Mouse (Mus musculus) MEL (cell line): ENCODE measurements around the gene Dusp1. TPM values are rescaled to one million over a fixed set of nuclear protein-coding genes. Genes with fewer than 3 reads are reported as not detected.

Experiments
- DNase-seq: peaks from one replicate; pipeline ENCODE4 v3.0.0; 2011; ENCODE audit warnings: low read depth, low spot score
- H3K27ac ChIP-seq: 2 replicates; pipeline ENCODE4 v1.5.1; 2012; ENCODE audit warnings: low read depth, mild to moderate bottlenecking, control low read depth, low read length, moderate library complexity; ENCODE audit not compliant: control insufficient read depth
- H3K27me3 ChIP-seq, 2 experiments: fragments of 150-350 bp in 1 of 2; sonication (generic) in 1 of 2; 2 replicates each; pipeline ENCODE4 v1.6.1; 2012; ENCODE audit warnings: low read length in 2 of 2, mild to moderate bottlenecking in 2 of 2, improper control_type of control experiment in 1 of 2, moderate library complexity in 1 of 2; ENCODE audit not compliant: insufficient read depth in 2 of 2, control insufficient read depth in 1 of 2
- H3K36me3 ChIP-seq, 2 experiments: 2 replicates each; pipeline ENCODE4 v1.6.1; 2012 to 2014; ENCODE audit warnings: low read length in 2 of 2, improper control_type of control experiment in 1 of 2, inconsistent platforms in 1 of 2, mild to moderate bottlenecking in 1 of 2; ENCODE audit not compliant: insufficient read depth in 2 of 2, control insufficient read depth in 1 of 2
- H3K4me1 ChIP-seq, 2 experiments: fragments of 150-350 bp in 1 of 2; sonication (generic) in 1 of 2; 2 replicates each; pipeline ENCODE4 v1.6.1; 2012; ENCODE audit warnings: low read length in 2 of 2, improper control_type of control experiment in 1 of 2, mild to moderate bottlenecking in 1 of 2; ENCODE audit not compliant: insufficient read depth in 2 of 2, control insufficient read depth in 1 of 2
- H3K4me3 ChIP-seq, 2 experiments: fragments of 150-350 bp in 1 of 2; sonication (generic) in 1 of 2; 2 replicates each; pipeline ENCODE4 v1.5.1; 2012; ENCODE audit warnings: low read depth in 2 of 2, low read length in 2 of 2, mild to moderate bottlenecking in 2 of 2, moderate library complexity in 2 of 2, control low read depth in 1 of 2, improper control_type of control experiment in 1 of 2; ENCODE audit not compliant: control insufficient read depth in 1 of 2, insufficient read depth in 1 of 2
- H3K79me2 ChIP-seq: 2 replicates; pipeline ENCODE4 v1.6.1; 2012; ENCODE audit warnings: mild to moderate bottlenecking, low read length, moderate library complexity; ENCODE audit not compliant: control insufficient read depth, poor library complexity, insufficient read depth
- H3K9ac ChIP-seq: 2 replicates; pipeline ENCODE4 v1.6.1; 2012; ENCODE audit warnings: low read depth, mild to moderate bottlenecking, control low read depth, low read length, moderate library complexity; ENCODE audit not compliant: control insufficient read depth, poor library complexity, severe bottlenecking
- H3K9me3 ChIP-seq: fragments of 150-350 bp; sonication (generic); replicated peaks from 2 replicates; pipeline ENCODE4 v1.6.1; 2012; ENCODE audit warnings: mild to moderate bottlenecking, low read length, improper control_type of control experiment, moderate library complexity; ENCODE audit not compliant: insufficient read depth
- BHLHE40 ChIP-seq: IDR thresholded peaks from 2 replicates; pipeline ENCODE4 v1.6.1; 2012; ENCODE audit warnings: low read depth, mild to moderate bottlenecking, inconsistent platforms, low read length, improper control_type of control experiment, borderline replicate concordance
- CHD2 ChIP-seq: IDR thresholded peaks from 2 replicates; pipeline ENCODE4 v1.6.1; 2011; ENCODE audit warnings: low read length, improper control_type of control experiment
- CTCF ChIP-seq, 3 experiments: IDR thresholded peaks in 2 of 3; conservative IDR thresholded peaks in 1 of 3; 2 replicates each; pipeline ENCODE4 v1.5.1; 2011 to 2012; ENCODE audit warnings: low read length in 3 of 3, low read depth in 2 of 3, mild to moderate bottlenecking in 2 of 3, improper control_type of control experiment in 1 of 3, inconsistent platforms in 1 of 3, mixed read lengths in 1 of 3, moderate library complexity in 1 of 3; ENCODE audit not compliant: control insufficient read depth in 1 of 3, insufficient read depth in 1 of 3, poor library complexity in 1 of 3, severe bottlenecking in 1 of 3
- E2F4 ChIP-seq: IDR thresholded peaks from 2 replicates; pipeline ENCODE4 v1.6.1; 2011; ENCODE audit warnings: low read depth, low read length, improper control_type of control experiment, borderline replicate concordance
- ELF1 ChIP-seq: IDR thresholded peaks from 2 replicates; pipeline ENCODE4 v1.6.1; 2014; ENCODE audit warnings: low read depth, mild to moderate bottlenecking, inconsistent platforms, low read length, improper control_type of control experiment, moderate library complexity
- EP300 ChIP-seq, 2 experiments: IDR thresholded peaks; 2 replicates each; pipeline ENCODE4 v1.6.1; 2011; ENCODE audit warnings: improper control_type of control experiment in 2 of 2, low read length in 2 of 2, low read depth in 1 of 2, mild to moderate bottlenecking in 1 of 2
- ETS1 ChIP-seq: IDR thresholded peaks from 2 replicates; pipeline ENCODE4 v1.6.1; 2012; ENCODE audit warnings: low read depth, mild to moderate bottlenecking, inconsistent platforms, low read length, improper control_type of control experiment, moderate library complexity
- HCFC1 ChIP-seq: IDR thresholded peaks from 2 replicates; pipeline ENCODE4 v1.6.1; 2012; ENCODE audit warnings: low read depth, mild to moderate bottlenecking, inconsistent platforms, low read length, improper control_type of control experiment, moderate library complexity
- KAT2A ChIP-seq: conservative IDR thresholded peaks from 2 replicates; pipeline ENCODE4 v1.6.1; 2012; ENCODE audit warnings: low read depth, low read length, improper control_type of control experiment, inconsistent platforms
- MEF2A ChIP-seq: IDR thresholded peaks from 2 replicates; pipeline ENCODE4 v1.6.1; 2014; ENCODE audit warnings: low read depth, mild to moderate bottlenecking, inconsistent platforms, low read length, improper control_type of control experiment; ENCODE audit not compliant: poor library complexity, insufficient replicate concordance, severe bottlenecking; ENCODE audit errors: extremely low read depth
- MXI1 ChIP-seq: IDR thresholded peaks from 2 replicates; pipeline ENCODE4 v1.6.1; 2011; ENCODE audit warnings: mild to moderate bottlenecking, low read depth, low read length, improper control_type of control experiment
- MYB ChIP-seq: IDR thresholded peaks from 2 replicates; pipeline ENCODE4 v1.6.1; 2011; ENCODE audit warnings: mild to moderate bottlenecking, low read depth, low read length, improper control_type of control experiment
- MYC ChIP-seq: IDR thresholded peaks from 2 replicates; pipeline ENCODE4 v1.6.1; 2011; ENCODE audit warnings: low read depth, mild to moderate bottlenecking, low read length, improper control_type of control experiment, moderate library complexity
- NELFE ChIP-seq: IDR thresholded peaks from 2 replicates; pipeline ENCODE4 v1.6.1; 2011; ENCODE audit warnings: low read depth, low read length, improper control_type of control experiment
- POLR2AphosphoS2 ChIP-seq: IDR thresholded peaks from 2 replicates; pipeline ENCODE4 v1.6.1; 2011; ENCODE audit warnings: low read length, improper control_type of control experiment
- POLR2AphosphoS5 ChIP-seq: IDR thresholded peaks from 2 replicates; pipeline ENCODE4 v1.6.1; 2012; ENCODE audit warnings: low read depth, borderline replicate concordance, mild to moderate bottlenecking, inconsistent platforms, low read length, moderate library complexity, mixed read lengths
- UBTF ChIP-seq: IDR thresholded peaks from 2 replicates; pipeline ENCODE4 v1.6.1; 2012; ENCODE audit warnings: low read depth, mild to moderate bottlenecking, inconsistent platforms, low read length, improper control_type of control experiment, moderate library complexity, borderline replicate concordance; ENCODE audit not compliant: insufficient read depth
- USF1 ChIP-seq: IDR thresholded peaks from 2 replicates; pipeline ENCODE4 v1.6.1; 2014; ENCODE audit warnings: low read depth, mild to moderate bottlenecking, inconsistent platforms, low read length, improper control_type of control experiment, moderate library complexity
- ZC3H11A ChIP-seq: IDR thresholded peaks from 2 replicates; pipeline ENCODE4 v1.6.1; 2012; ENCODE audit warnings: low read depth, mild to moderate bottlenecking, inconsistent platforms, low read length, improper control_type of control experiment
- ZKSCAN1 ChIP-seq: IDR thresholded peaks from 2 replicates; pipeline ENCODE4 v1.6.1; 2012; ENCODE audit warnings: low read depth, mild to moderate bottlenecking, inconsistent platforms, low read length, improper control_type of control experiment, moderate library complexity
- ZNF384 ChIP-seq: IDR thresholded peaks from 2 replicates; pipeline ENCODE4 v1.6.1; 2012; ENCODE audit warnings: low read depth, mild to moderate bottlenecking, inconsistent platforms, low read length, improper control_type of control experiment
- polyA plus RNA-seq, 2 experiments: library from polyadenylated mRNA; stranded (reverse) in 1 of 2; unstranded in 1 of 2; fragments of >175 nt in 1 of 2; fragments of >200 nt in 1 of 2; gene quantifications; 2 replicates each; pipeline versions ENCODE4 v1.2.1 to v1.2.4; 2012; ENCODE audit warnings: low replicate concordance in 2 of 2, low read depth in 1 of 2; ENCODE audit not compliant: insufficient read length in 2 of 2, insufficient read depth in 1 of 2, missing spikeins in 1 of 2
- total RNA-seq: library from RNA; depleted of rRNA; stranded (reverse); fragments of 300-350 nt; gene quantifications from 2 replicates; pipeline ENCODE4 v1.2.3, GENCODE M21; 2012

Gene Dusp1
- total and polyA plus RNA-seq, 3 experiments: 0.96 to 5.0 TPM; not detected in 1

DNA sequence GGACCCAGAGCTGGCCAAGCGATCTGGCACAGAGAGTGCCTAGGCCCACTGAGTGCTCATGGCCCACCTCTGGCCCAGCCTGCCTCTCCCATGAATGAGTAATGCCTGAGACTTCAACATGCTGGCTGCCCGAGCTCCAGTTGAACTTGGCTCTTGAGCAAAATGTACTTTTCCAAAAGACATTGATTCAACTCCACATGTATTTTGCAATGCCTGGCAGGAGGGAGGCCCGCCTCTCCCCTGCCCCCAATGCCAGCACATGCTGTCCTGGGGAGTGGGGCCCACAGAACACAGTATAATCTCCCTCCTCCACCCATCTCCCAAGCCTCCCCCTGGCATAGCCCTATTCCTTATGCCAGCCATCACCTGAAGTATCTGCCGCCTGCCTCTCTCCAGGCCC, 30.6 kb upstream of the Dusp1 start:
- no peaks in the 10 kb centered on the region; a peak in 1 of 4 replicates for H3K36me3 ChIP-seq
- H3K27ac ChIP-seq: no peak overlapping the region
- H3K79me2 ChIP-seq: no peaks in the 10 kb centered on the region
- H3K9ac ChIP-seq: no peak overlapping the region
- 0 out of 4 replicates have a peak, but pooled peaks cover 0 to 9% of the 10 kb centered on the region in 2 experiments for H3K4me1 ChIP-seq
- no peak overlapping the region for H3K4me3 ChIP-seq
- no peaks in the 10 kb centered on the region for H3K27me3 ChIP-seq
- TF ChIP-seq ZC3H11A (no peak), USF1 (no peak), KAT2A (no peak), MXI1 (no peak), E2F4 (no peak), POLR2AphosphoS2 (no peak), CTCF (IDR thresholded peaks at IDR 0.05 in 2 of 3, conservative IDR thresholded peaks at IDR 0.05 in 1 of 3; ENCODE audit: control insufficient read depth in 1 of 3, insufficient read depth in 1 of 3, low read depth in 2 of 3, low read length in 3 of 3, poor library complexity in 1 of 3, severe bottlenecking in 1 of 3) (no peak), MYC (no peak), EP300 (IDR thresholded peaks at IDR 0.05; ENCODE audit: low read depth in 1 of 2, low read length in 2 of 2) (no peak), MYB (no peak), POLR2AphosphoS5 (no peak), ETS1 (no peak), UBTF (no peak), ELF1 (no peak), CHD2 (no peak), ZNF384 (no peak)
- TF ChIP-seq, all 39 proteins: peak for 0
- DNase-seq: no peak
- no peaks in the 10 kb centered on the region for H3K9me3 ChIP-seq

DNA sequence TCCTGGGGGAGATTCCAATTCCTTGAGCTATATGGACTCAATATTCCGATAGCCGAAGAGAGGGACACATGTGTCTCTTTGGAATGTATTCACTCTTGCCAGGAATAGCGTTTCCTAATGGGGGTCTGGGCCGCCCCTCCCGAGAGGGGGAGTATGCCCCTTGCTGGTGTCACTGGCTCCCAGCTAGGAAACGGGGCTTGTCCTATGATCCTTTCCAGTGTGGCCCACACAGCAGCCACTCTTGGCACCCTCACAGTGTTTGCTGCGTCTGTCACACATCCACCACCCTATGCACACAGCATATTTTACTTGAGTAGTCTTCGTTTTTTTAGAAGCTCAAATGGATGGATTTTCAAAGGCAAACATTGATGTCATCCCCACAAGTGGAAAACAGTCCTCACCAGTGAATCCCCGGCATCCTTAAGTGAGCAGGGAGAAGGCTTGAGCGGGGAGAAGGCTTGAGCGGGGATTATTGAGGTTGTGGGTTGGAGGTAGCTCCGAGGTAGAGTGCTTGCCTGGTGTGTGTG, 26.1 kb upstream of the Dusp1 start:
- TF ChIP-seq HCFC1 (no peak), KAT2A (no peak), CTCF (IDR thresholded peaks at IDR 0.05 in 2 of 3, conservative IDR thresholded peaks at IDR 0.05 in 1 of 3; ENCODE audit: control insufficient read depth in 1 of 3, insufficient read depth in 1 of 3, low read depth in 2 of 3, low read length in 3 of 3, poor library complexity in 1 of 3, severe bottlenecking in 1 of 3) (no peak), NELFE (no peak), MEF2A (no peak), BHLHE40 (no peak), ZKSCAN1 (no peak)
- H3K27me3 ChIP-seq: no peaks in the 10 kb centered on the region
- H3K9me3 ChIP-seq: no peaks in the 10 kb centered on the region
- H3K9ac ChIP-seq: no peak overlapping the region
- no peak overlapping the region for H3K27ac ChIP-seq
- no peaks in the 10 kb centered on the region for H3K79me2 ChIP-seq
- no peak for DNase-seq
- no peak overlapping the region for H3K4me3 ChIP-seq
- no peaks in the 10 kb centered on the region for H3K4me1 ChIP-seq
- no peaks in the 10 kb centered on the region; a peak in 1 of 4 replicates for H3K36me3 ChIP-seq
